Mouse (Mus musculus): ENCODE results near the gene Madd.

GRCm38 (mm10) chr2:91116842-91117241 is 66.8 kb downstream of the Madd start:
- TF ChIP-seq CTCF (IDR thresholded peaks at IDR 0.05; ENCODE audit: low read depth, low read length) (no peak), POLR2A (IDR thresholded peaks at IDR 0.05; ENCODE audit: extremely low read depth, insufficient read depth, low read length) (no peak)
